Mouse (Mus musculus): ENCODE measurements around the gene Rhot1.
"Not testable (repeated sequence)": the region's sequence is repeated elsewhere in the genome, so short reads cannot be mapped to it uniquely, and the experiment has no call there.

The Rhot1 gene

GRCm38 (mm10) chr11:80193827-80194226, 15.0 kb upstream of the Rhot1 start:
- DNase-seq (ENCODE audit: low read depth, low spot score): no peak

GRCm38 (mm10) chr11:80196351-80196750, 12.5 kb upstream of the Rhot1 start:
- no peak for DNase-seq (ENCODE audit: low read depth, low spot score)

GRCm38 (mm10) chr11:80199316-80199715, 9.5 kb upstream of the Rhot1 start:
- no peak for DNase-seq (ENCODE audit: low read depth, low spot score)

GRCm38 (mm10) chr11:80199773-80200172, 9.0 kb upstream of the Rhot1 start:
- peak; percentile 23 for DNase-seq (ENCODE audit: low read depth, low spot score)

- DNase-seq (ENCODE audit: low read depth, low spot score): peak; percentile 53
Observed at GRCm38 (mm10) chr11:80200326-80200725, 8.5 kb upstream of the Rhot1 start.

GRCm38 (mm10) chr11:80202296-80202695, 6.5 kb upstream of the Rhot1 start:
- no peak for DNase-seq (ENCODE audit: low read depth, low spot score)

GRCm38 (mm10) chr11:80204037-80204436, 4.8 kb upstream of the Rhot1 start:
- DNase-seq (ENCODE audit: low read depth, low spot score): no peak

- DNase-seq (ENCODE audit: low read depth, low spot score): no peak
Observed at GRCm38 (mm10) chr11:80204941-80205340, 3.9 kb upstream of the Rhot1 start.

GRCm38 (mm10) chr11:80208465-80208859, 357 bp upstream of the Rhot1 start:
- no peak for DNase-seq (ENCODE audit: low read depth, low spot score)

- peak; percentile 64 for DNase-seq (ENCODE audit: low read depth, low spot score)
Observed at GRCm38 (mm10) chr11:80210321-80210720, 1.5 kb downstream of the Rhot1 start.

GRCm38 (mm10) chr11:80212282-80212681, 3.5 kb downstream of the Rhot1 start:
- DNase-seq (ENCODE audit: low read depth, low spot score): no peak

- no peak for DNase-seq (ENCODE audit: low read depth, low spot score)
Observed at GRCm38 (mm10) chr11:80215291-80215690, 6.5 kb downstream of the Rhot1 start.

- DNase-seq (ENCODE audit: low read depth, low spot score): no peak
Observed at GRCm38 (mm10) chr11:80218657-80219293, 10.0 kb downstream of the Rhot1 start.

- DNase-seq (ENCODE audit: low read depth, low spot score): not testable (repeated sequence)
Observed at GRCm38 (mm10) chr11:80230066-80230465, 21.2 kb downstream of the Rhot1 start.

GRCm38 (mm10) chr11:80237278-80237677, 28.5 kb downstream of the Rhot1 start:
- DNase-seq (ENCODE audit: low read depth, low spot score): no peak

GRCm38 (mm10) chr11:80238306-80238705, 29.5 kb downstream of the Rhot1 start:
- no peak for DNase-seq (ENCODE audit: low read depth, low spot score)

- no peak for DNase-seq (ENCODE audit: low read depth, low spot score)
Observed at GRCm38 (mm10) chr11:80247026-80247425, 38.2 kb downstream of the Rhot1 start.

GRCm38 (mm10) chr11:80248531-80248930, 39.7 kb downstream of the Rhot1 start:
- DNase-seq (ENCODE audit: low read depth, low spot score): no peak

GRCm38 (mm10) chr11:80264137-80264536, 55.3 kb downstream of the Rhot1 start:
- DNase-seq (ENCODE audit: low read depth, low spot score): no peak

GRCm38 (mm10) chr11:80271096-80271495, 62.3 kb downstream of the Rhot1 start:
- no peak for DNase-seq (ENCODE audit: low read depth, low spot score)

GRCm38 (mm10) chr11:80275011-80275410, 66.2 kb downstream of the Rhot1 start:
- peak; percentile 17 for DNase-seq (ENCODE audit: low read depth, low spot score)

GRCm38 (mm10) chr11:80278054-80278453, 69.2 kb downstream of the Rhot1 start:
- no peak for DNase-seq (ENCODE audit: low read depth, low spot score)

GRCm38 (mm10) chr11:80283786-80284185, 75.0 kb downstream of the Rhot1 start:
- no peak for DNase-seq (ENCODE audit: low read depth, low spot score)

- DNase-seq (ENCODE audit: low read depth, low spot score): no peak
Observed at GRCm38 (mm10) chr11:80284641-80285040, 75.8 kb downstream of the Rhot1 start.
